Mouse (Mus musculus): ENCODE measurements at regions not wholly inside any gene's neighbourhood (a gene's known extent, or its start where the extent isn't known, plus 50 kb on each side); places are given as distances from the start of the nearest gene placed in this dataset.

GRCm38 (mm10) chr3:135971611-135972010 lies 146.5 kb downstream of the Slc39a8 start:
- peak; percentile 86 for DNase-seq (ENCODE audit: low read depth, low spot score)

- DNase-seq (ENCODE audit: low read depth, low spot score): peak; percentile 79
Measured at GRCm38 (mm10) chr3:135972413-135972812, 147.3 kb downstream of the Slc39a8 start.

- DNase-seq (ENCODE audit: low read depth, low spot score): peak; percentile 19
Measured at GRCm38 (mm10) chr3:135973243-135973642, 148.2 kb downstream of the Slc39a8 start.

GRCm38 (mm10) chr3:135973842-135974241 lies 148.8 kb downstream of the Slc39a8 start:
- peak; percentile 10 for DNase-seq (ENCODE audit: low read depth, low spot score)

- no peak for DNase-seq (ENCODE audit: low read depth, low spot score)
Measured at GRCm38 (mm10) chr3:135974769-135975168, 149.7 kb downstream of the Slc39a8 start.

GRCm38 (mm10) chr3:135987171-135987570 lies 162.1 kb downstream of the Slc39a8 start:
- DNase-seq (ENCODE audit: low read depth, low spot score): no peak

- DNase-seq (ENCODE audit: low read depth, low spot score): no peak
Measured at GRCm38 (mm10) chr3:135989281-135989680, 164.2 kb downstream of the Slc39a8 start.

GRCm38 (mm10) chr3:135990338-135990737 lies 165.3 kb downstream of the Slc39a8 start:
- DNase-seq (ENCODE audit: low read depth, low spot score): peak; percentile 20

- peak; percentile 55 for DNase-seq (ENCODE audit: low read depth, low spot score)
Measured at GRCm38 (mm10) chr3:135990814-135991454, 165.9 kb downstream of the Slc39a8 start.

- DNase-seq (ENCODE audit: low read depth, low spot score): peak; percentile 20
Measured at GRCm38 (mm10) chr3:136000592-136001160, 175.6 kb downstream of the Slc39a8 start.
